Mouse (Mus musculus) embryonic fibroblast, embryonic 13.5 days (primary cell): ENCODE measurements at regions not wholly inside any gene's neighbourhood (a gene's known extent, or its start where the extent isn't known, plus 50 kb on each side); places are given as distances from the start of the nearest gene placed in this dataset.

ENCODE experiments used
- CTCF ChIP-seq: IDR thresholded peaks from 2 replicates; pipeline ENCODE4 v1.5.1; 2011; ENCODE audit warnings: mild to moderate bottlenecking, control low read depth, low read length, moderate library complexity, borderline replicate concordance; ENCODE audit not compliant: insufficient read depth
- POLR2A ChIP-seq: IDR thresholded peaks from 2 replicates; pipeline ENCODE4 v1.6.1; 2011; ENCODE audit warnings: low read depth, mild to moderate bottlenecking, control low read depth, low read length, moderate library complexity

DNA sequence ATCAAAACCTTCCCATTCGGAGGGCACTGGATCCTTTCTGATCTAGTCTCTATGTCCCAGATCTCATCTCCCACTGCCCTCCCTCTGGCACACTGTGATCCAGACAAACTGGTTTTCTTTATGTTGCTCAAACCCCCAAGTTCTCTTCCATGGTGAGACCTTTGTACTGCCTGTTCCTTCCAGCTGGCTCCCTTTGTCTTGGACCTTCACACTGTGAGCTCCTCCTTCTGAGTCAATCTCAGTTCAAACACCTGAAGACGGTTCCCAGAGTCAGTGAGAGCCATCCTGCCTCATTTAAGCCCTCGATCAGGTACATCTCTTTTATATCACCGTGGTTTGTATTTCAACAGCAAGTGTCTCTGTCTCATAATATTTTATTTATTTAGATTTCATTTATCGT lies 1408.3 kb downstream of the Gsdmc2 start:
- TF ChIP-seq POLR2A (no peak), CTCF (no peak)
